Mouse (Mus musculus) urinary bladder, postnatal 25 days (tissue): ENCODE results near the gene Lrguk.

Experiments
- DNase-seq: peaks from one replicate; pipeline ENCODE4 v3.0.0; 2022; ENCODE audit warnings: low spot score

The Lrguk gene

DNA sequence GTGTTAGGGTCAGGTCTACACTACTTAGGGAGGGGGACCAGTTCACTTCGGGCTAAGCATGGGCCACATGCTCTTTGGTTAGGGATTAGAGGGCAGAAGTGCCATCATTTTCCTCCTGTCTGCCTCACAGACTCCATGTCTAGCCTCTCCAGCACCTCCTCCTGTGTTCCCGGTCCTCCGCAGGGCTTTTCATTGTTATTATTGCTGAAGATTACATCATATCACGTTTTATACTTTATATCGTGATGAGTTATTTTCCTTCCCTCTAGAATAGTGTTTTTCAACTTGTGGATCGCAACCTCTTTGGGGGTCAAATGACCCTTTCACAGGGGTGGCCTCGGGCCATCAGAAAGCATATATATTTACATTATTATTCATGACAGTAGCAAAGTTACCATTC is 37.5 kb downstream of the Lrguk start:
- no peak for DNase-seq

DNA sequence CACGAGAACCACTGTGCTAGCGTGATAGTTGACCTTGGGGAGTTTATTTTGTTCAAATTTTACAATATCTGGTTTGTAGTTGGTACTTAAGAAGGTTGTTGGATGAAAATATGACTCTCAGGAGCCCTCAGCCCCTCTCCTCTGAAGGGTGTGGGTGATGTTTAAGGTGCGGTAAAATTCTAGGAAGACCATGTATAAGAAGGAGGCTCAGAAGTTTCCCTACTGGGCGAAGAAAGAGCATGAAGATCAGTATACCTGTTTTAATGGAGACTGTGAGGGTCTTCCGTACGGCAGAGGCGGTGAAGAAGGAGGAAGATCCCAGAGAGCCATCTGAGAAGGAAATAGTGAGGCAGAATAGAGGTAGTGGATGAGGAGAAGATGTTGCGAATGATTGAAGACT is 38.0 kb downstream of the Lrguk start:
- DNase-seq = no peak

DNA sequence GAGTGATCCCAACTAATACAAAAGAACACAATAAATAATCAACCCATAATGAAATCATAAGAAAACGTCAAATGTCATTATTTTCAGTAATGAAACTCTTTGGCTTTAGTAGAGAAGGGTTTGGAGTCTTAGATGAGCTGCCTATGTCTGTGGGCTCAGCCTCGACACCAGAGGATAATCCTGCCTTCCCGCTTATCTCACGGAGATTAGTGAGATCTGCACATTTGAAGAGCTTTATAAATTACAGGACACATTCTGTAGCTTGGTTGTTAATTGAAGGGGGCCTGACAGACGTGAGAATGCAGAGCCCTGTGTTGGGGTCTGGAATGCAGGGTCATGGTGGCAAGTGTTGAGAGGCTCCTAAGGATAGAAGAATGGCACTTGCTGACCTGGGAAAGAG is 42.7 kb downstream of the Lrguk start:
- DNase-seq = no peak

DNA sequence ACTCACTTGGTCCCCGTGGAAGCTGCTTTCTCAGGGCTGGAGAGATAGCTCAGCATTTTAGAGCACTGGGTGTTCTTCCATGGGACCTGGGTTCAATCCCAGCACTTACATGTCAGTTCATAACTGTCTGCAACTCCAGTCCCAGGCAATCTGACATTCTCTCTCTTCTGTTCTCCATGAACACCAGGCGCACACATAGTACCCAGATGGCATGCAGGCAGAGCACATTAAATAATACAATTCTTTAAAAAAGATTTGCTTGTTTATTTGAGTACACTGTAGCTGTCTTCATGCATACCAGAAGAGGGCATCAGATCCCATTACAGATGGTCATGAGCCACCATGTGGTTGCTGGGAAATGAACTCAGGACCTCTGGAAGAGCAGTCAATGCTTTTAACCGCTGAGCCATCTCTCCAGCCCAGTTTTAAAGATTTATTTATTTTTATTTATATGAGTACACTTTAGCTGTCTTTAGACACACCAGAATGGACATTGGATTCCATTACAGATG is 44.7 kb downstream of the Lrguk start:
- no peak for DNase-seq

DNA sequence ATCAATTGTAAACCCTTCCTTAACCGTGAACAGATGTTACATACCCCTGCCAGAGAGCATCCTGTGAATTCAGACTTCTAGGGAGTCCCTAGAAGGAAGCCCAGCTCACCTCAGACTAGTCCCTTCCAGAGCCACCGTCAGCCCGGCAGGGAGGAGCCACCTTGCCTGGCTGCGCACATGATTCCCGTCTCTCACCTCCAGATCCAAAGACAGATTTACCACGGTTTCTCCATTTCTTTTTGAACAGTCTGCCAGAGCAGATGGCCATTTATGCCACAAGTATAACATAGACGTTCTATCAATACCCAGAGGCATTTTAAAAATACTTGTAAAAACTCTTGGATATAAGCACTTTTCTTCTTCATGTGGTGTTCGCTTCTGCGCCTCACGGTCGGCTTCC is 46.3 kb downstream of the Lrguk start:
- no peak for DNase-seq

DNA sequence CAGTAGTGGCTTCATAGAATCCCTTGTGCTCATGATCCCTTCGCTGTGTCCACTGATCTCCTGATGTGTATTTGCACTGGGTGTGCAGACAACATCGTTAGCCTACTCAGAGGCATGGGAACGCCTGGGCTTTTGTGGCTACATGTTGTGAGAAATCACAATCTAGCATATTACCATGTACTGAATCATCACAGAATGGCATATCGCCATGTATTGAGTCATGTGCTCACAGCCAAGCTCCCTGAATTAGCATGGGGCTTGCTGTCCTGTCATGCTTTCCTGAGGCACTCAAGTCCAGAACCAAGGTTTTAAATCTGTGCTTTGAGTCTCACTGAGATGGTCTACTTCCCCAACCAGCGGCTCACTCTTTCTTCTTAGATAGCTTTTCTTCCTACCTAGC is 54.2 kb downstream of the Lrguk start:
- no peak for DNase-seq

DNA sequence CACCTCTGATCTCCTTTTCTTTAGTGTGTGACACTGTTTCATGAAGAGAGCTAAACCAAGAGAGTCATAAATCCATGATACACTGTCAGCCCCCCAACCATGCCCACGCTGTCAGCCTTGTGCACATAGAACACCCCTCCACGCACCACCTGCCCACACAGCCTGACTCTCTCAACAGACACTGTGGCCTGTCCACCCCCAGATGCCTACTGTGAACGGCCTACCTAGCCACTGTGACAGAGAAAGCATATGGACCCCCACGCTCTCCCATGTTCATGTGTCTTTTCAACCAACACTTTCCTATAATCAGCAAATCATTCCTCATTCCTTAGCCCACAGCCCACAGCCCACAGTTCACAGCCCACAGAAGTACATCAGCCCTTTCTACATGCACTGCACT is 58.5 kb downstream of the Lrguk start:
- no peak for DNase-seq

DNA sequence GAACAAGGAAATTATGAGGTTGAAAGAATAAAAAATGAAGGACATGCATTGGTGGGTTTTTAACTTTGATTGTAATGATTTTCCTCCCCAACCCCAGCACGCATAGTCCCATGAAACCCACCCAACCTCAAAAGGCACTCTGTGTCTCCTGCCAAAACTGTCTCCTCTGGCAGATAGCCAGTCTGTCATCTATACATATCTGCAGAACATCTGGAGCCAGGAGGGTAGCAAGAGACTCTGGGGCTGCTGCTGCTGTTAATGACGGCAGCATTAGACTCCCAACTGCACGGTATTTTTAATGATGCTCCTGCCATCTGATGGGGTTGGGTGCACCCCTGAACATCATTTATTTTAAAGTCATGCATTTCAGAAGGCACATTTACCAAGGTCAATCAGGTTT is 59.7 kb downstream of the Lrguk start:
- no peak for DNase-seq

DNA sequence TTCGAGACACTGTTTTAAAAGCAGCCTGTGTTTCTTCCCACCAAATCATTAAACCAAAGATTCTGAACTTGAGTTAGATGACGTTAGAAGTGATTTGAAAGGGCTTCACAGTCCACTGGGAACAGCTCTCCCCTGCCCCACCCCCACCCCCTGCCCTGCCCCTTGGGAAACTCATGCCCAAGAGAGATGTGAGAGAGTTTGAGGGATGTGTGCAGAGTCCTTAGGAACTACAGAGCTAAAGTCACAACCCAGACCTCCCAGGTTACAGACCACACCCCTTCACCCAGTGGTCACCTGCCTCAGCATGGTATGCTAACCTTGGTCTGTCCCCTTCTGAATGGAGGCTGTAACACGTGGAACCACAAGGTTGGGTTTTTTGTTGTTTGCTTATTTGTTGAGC is 62.3 kb downstream of the Lrguk start:
- DNase-seq = no peak

DNA sequence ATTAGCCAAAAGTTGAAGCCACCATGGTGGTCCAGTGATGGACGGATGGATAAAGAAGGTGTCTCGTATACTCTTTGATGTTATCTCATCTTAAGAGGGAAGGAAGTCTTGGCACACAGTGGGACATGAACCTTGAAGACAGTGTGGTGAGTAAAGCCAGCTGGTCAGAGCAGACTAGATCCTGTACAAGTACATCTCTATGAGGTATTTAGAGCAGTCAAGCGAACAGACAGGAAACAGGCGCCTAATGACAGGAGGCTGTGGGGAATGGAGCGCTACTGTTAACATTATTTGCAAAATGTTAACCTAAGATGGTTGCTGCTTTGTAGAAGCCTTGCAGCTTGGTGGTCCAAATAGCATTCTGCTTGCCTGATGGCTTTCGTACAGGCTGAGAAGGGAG is 67.0 kb downstream of the Lrguk start:
- no peak for DNase-seq

DNA sequence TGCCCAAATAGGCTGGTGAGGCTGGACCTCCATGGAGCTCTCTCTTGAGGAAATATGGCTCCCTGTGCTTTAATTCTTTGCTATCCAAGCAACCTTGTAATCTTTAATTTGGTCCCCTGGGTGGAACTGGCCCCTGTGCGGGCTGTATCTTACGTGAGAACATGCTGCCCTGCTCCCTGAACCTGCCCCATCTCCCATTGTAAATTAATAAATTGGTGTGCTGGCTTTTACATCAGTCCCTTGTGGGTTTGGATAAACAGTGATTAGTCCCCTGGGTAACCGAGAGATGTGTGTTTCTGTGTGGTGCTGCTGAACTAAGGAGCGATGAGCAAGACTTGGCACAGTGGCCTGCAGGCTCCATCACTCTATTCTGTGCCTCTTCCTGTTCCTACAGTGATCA is 67.7 kb downstream of the Lrguk start:
- DNase-seq = no peak

DNA sequence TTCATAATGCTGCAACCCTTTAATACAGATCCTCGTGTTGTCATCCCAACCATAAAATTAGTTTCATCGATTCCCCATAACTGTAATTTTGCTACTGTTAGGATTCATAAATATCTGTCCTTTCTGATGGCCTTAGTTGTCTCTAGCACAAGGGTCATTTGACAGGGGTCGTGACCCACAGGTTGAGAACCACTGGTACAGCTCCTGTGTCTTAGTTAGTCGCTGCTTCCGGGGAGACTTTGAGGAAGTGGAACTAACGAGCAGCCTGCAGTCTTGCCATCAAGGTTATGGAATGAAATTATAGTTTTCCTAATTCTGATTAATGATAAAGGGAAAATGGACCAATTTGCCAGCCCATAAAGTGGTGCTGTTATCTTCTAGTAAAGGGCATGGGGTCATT is 70.5 kb downstream of the Lrguk start:
- DNase-seq = no peak

DNA sequence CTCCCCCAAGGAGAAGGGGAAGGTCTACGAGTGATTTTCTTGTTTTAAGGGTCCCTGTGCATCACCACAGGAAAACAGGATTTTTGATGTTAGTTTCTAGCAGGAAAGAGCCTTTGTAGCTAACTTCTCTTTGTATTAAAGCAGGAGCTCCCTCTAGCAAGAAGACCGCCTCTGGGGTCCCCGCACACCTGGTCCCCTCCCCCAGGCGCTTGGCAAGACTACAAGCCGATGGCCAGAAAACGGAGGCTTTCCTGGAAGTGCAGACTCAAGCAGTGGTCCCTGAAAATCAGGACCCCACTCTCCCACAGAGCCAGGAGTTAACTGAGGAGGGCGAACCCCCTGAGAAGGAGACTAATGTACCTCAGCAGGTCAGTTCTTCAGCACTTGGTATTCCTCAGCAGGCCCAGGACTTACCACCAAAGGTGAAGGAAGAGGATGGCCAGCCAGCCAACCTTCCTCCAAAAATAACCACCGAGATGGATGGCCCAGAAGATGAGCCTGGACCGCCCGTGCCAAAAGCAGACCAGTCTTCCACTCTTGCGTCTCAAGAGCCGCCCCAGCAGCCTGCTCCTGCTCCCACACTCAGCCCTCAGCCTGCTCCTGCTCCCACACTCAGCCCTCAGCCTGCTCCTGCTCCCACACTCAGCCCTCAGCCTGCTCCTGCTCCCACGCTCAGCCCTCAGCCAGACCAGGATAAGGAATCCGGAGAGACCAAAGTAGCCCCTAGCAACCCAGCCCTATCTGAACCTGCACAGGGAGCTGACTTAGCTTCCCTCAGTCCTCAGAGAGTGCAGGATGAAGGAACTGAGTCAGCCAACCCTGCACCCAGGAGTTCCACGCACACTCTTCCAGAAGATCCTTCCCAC is 72.5 kb downstream of the Lrguk start:
- no peak for DNase-seq

DNA sequence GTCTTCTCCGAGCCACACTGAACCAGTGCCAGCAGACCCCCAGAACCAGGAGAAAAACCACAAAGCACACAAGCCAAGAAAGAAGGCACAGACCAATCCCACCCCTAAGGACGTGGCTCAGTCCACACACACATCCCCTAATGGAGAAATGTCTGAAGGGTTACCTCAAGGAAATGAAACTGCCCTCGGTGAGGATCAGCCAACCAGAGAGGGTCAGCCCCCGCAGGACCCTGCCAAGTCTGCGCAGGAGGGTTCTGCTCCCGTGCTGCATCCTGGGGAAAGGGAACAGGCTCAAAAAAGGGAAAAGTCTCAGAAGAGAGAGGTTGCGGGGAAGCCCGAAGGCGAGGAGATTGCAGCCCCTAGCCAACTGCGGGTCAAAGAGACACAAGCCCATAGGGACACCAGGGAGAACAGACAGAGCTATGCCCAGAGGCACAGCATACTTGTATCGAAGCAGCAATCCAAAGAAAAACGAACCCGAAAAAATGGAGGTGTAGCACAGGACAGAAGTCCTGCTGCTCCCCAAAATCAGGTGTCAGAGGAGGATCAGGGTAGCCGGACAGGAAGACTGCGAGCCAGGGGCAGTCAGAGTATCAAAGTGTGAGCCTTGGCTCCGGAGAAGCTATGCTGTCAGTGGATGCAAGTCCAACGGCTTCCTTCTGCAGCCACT is 74.1 kb downstream of the Lrguk start:
- no peak for DNase-seq

DNA sequence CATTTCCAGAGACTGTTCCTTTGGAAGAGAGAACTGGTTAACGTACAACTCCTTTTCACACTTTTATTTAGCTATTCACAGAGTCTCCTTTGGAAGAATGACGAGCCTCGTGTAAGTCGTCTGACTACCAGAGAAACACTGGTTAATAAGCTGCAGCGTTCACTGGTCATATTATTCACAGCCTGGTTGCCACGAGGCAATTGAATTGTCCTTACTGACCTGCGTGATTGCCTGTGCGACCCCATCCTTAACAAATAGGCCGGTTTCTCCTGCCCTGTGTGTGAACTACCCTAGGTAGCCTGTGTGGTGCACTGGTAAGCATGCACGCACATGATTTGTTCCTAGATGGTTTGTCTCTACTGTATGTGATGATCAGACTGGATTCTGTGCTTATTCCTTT is 81.3 kb downstream of the Lrguk start:
- DNase-seq = no peak

DNA sequence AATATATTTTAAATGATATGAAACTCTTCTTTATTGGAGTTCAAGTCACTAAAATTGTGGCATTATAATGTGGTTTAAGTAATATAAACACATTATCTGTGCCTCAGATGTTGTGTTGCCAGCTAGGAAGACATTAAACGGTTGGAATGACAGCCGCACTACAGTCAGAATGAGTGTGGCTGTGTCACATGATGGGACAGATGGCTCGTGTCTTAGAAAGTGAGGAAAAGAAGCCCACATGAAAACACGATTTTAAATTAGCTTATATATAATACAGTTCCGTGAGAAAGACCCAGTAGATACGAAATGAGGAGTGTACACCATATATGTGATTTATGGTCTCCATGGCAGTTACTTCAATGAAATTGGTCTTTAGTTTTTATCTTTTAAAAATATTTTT is 82.2 kb downstream of the Lrguk start:
- DNase-seq = no peak

DNA sequence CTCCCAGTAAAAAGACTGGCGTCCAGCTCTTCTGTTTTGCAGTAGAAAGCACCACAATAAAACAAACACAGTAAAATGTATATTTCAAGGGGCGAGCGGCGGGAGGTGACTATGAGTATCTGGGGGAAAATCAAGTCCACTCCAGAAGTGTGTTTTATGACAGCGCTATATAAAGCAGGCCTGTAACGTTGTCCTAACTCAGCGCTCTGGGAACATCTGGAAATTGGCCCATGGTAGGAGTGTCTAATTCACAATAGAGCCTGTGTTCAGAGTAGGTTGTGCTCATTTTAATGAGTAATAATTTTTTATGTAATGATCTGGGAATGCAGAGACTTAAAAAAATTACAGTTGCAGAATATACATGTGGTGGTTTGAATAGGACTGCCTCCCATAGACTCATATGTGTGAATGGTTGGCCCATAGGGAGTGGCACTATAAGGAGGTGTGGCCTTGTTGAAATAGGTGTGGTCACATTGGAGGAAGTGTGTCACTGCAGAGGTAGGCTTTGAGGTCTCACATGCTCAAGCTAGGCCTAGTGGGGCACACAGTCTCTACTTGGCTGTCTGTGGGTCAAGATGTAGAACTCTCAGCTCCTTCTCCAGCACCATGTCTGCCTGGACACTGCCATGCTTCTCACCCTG is 87.7 kb downstream of the Lrguk start:
- DNase-seq = no peak

DNA sequence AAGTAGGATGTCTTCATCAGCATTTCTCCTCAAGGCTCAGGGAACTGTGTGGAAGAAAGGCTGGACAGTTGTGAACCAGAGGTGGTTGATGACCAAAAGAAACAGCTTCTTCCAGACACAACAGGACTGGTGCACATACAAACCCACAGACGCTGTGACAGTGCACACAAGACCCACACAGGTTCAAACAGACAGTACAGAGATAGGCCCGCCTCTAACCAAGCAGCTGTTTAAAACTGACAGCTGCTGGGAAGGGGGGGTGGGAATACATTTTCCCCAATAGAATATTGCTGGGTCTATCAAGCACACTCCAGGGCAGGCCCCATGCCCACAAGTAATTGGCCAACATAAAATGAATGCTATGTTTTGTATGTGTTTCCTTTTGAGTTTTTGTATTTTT is 95.2 kb downstream of the Lrguk start:
- no peak for DNase-seq

DNA sequence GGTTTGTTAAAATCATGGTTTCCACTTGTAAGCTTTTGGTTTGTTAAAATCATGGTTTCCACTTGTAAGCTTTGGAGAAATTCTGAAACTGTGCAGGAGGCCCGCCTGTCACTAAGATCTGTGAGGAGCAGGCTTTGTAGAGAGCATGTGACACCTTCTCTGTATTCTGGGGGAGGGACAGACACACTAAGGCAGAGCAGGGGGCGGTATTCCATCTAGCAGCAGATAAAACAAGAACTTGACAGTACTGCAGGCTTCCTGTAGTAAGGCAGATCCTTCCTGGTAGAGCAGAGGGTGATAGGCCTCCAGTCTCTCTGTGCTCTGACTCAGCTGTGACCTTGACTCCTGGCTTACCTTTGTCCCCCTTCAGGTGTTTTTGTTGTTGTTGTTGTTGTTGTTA is 100.0 kb downstream of the Lrguk start:
- no peak for DNase-seq

DNA sequence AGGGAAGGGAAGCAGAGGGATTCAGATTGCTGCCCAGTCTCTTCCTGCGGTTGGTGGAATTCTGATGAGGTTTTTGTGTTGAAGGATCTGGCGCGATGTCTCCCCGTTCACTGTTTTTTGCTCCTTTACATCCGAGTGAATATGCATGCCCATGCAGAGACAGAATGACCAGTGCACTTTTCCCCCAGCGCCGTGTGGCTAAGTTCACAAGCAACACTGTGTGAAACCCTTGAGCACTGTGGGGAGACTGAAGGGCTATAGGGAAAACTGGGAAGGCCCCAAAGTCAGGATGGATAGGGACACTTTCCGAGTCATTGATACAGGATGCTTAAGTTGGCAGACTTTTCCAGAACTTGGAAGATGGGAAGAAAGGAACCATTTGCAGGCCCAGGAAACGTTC is 103.1 kb downstream of the Lrguk start:
- no peak for DNase-seq

DNA sequence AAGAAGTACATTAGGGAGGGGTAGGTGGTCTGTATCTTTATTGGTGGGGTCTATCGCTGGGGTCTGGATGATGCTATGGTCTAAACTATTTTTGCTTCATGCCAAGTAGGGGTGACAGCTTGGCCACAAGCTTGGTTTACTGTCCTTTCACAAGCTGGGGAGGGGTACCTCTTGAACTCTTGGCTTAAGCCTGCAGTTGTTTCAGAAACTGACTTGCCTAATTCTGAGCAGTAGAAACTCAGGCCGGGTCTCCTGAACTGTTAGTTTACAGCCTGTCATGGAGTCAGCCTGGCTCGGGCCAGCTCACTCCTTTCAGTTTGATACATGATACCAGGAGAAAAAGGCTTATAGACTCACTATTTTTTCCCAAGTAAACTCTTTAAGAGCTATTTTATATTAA is 109.1 kb downstream of the Lrguk start:
- no peak for DNase-seq

DNA sequence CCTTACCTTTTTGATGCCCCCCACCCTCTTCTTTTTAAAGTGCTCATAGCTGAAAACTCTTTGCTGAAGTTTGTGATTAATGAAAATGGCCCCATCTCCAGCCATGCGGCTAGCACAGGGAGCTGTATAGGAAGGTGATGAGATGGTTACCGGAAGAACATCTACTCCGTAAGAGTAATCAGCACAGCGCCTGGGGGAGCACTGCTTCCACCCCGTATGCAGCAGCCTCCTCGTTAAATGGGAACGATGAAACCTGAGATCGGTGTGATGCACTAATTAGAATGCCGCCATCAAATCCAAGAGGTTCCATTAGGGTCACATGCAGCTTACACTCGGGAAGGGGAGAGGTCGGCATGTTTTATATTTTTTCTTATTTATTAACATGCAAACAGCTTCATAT is 113.7 kb downstream of the Lrguk start:
- DNase-seq = no peak

DNA sequence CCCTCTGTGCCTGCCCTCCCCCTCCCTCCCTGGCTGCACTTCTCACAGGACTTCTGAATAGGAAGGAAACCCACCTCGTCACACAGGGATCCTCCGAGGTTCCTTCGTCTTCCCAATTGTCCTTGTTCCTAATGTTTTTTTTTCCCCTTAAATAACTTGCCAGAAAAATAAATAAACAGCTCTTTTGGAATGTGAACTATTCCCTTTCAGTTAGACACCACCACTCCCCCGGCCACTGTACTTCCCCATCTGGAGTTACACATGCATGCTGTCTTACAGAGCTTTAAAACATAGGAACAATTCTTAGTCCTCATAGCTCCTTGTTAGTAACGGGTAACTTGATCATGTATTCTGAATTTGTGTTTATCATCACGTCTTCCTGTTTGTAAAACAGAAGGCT is 116.8 kb downstream of the Lrguk start:
- DNase-seq = no peak
